Mouse (Mus musculus): ENCODE measurements around the gene Zscan4-ps1.
"Not testable (repeated sequence)": the region's sequence is repeated elsewhere in the genome, so short reads cannot be mapped to it uniquely, and the experiment has no call there.

Gene Zscan4-ps1

DNA sequence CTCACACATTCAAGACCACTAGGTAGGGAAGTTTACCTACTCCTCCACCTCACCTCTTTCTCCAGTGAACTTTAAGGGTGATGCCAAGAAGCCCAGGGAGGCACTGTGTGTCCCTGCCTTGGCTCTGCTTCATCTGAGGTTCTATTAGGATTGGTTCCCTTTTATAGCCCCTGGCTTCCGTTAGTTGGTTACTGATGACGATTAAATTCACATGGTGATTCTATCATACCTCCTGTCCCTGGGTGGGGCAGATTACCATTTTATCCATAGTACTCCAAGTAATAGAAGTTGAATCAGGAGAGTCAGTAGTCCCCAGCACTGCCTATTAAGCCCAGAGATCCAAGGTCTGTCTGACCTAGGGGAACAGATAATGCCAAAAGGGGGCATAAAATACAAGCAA, at the start of gene Zscan4-ps1:
TSS of gene Zscan4-ps1 (minus strand) at position 101 of the 400 bp plus-strand sequence.
- DNase-seq (ENCODE audit: low spot score) = not testable (repeated sequence)

Measured in embryo, embryonic 10.5 days (tissue).